Mouse (Mus musculus): ENCODE measurements around the gene Armh3.

Armh3 gene

DNA sequence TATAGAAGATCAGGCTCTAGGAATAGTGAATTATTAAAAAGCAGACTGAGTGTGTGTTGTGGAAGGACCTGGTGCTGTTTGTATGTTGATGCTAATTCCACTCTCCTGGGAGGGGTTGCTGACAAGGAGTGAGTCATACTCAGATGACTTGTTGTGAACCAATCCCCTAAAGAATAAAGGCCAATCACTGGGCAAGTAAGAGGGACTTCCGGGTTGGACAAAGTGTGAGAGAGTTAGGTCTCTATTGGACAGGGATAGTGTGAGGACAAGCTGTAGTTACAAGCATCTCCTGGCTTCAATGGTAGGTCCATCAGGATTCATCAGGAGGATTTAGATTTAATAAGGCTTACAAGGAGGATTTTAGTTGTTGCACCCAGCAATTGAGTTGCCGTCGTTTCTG lies 10.1 kb downstream of the Armh3 start:
- DNase-seq (ENCODE audit: low spot score), result no peak

- DNase-seq (ENCODE audit: low spot score), result no peak
Measured at GRCm38 (mm10) chr19:45984379-45984778, 13.9 kb downstream of the Armh3 start.

GRCm38 (mm10) chr19:45960770-45961169 lies 37.5 kb downstream of the Armh3 start:
- DNase-seq (ENCODE audit: low spot score), result no peak

DNA sequence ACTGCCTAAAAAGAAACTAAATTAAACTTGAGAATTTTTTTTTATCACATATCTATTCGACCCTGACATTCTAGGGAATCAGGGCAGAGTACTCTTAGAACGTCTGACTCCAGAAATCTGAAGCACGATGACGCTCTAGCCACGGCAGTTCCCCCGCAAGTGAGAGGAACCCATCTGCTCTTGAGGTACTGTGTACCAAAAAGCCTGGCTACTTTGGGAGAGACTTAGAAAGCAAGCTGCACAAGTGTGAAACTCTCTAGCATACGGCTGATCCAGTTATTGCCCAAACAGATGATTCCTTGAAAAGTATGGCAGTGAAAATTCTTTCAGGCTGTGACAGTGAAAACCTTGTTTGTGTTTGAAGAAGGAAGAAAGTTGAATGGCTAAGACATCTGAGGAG lies 41.6 kb downstream of the Armh3 start:
- DNase-seq (ENCODE audit: low spot score), result peak; percentile 8

DNA sequence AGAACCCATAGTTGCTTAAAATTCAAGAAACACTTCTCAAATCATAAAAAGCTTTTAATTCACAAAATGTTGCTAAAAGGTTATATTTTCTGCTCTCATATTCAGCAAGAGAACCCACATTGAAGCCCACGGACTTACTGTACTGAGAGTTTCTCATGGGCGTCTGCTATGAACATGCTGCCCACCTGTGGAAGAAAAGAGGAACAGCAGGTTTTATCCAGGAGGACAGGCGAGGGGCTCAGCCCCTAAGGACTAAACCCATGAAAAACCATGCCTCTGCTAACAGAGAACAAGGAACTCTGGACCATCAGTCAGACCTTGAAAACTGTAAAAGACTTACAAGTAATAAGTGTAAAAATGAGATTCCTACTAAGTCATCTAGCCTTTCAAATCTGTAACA lies 45.0 kb downstream of the Armh3 start:
- no peak for DNase-seq (ENCODE audit: low spot score)

DNA sequence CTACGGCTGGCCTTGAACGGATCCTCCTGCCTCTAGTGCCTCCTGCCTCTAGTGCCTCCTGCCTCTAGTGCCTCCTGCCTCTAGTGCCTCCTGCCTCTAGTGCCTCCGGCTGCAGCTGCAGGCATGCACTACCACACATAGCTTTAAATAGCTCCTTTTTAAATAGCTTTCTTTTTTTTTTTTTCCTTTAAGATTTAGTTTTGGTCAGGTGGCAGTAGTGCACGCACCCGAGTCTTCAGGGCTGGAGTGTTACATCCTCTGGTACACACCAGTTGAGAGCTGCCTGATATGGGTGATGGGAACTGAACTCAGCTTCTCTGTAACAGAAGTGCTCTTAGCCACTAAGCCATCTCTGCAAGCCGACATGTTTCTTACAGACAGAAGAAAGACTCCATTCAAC lies 49.1 kb downstream of the Armh3 start:
- DNase-seq (ENCODE audit: low spot score), result no peak

GRCm38 (mm10) chr19:45947764-45948163 lies 50.5 kb downstream of the Armh3 start:
- DNase-seq (ENCODE audit: low spot score), result peak; percentile 41

- no peak for DNase-seq (ENCODE audit: low spot score)
Measured at GRCm38 (mm10) chr19:45947286-45947685, 51.0 kb downstream of the Armh3 start.

DNA sequence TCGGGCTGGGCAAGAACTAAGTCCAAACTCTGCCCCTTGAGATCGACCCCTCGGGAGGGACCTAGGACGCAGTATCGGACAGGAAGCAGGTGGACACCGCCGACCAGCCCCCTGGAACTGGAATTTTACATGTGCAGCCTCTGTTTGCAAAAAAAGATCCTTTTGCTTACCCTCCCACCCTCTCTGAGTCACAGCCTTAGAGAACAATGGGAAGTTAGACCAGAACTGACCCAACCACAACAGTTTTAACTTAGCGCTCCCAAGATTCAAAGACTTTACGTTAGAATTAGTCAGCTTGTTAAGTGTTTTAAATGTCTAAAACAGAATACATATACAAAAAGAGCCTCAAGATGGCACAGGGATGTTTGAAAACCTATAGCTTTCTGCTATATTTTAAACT lies 51.7 kb downstream of the Armh3 start:
- no peak for DNase-seq (ENCODE audit: low spot score)

DNA sequence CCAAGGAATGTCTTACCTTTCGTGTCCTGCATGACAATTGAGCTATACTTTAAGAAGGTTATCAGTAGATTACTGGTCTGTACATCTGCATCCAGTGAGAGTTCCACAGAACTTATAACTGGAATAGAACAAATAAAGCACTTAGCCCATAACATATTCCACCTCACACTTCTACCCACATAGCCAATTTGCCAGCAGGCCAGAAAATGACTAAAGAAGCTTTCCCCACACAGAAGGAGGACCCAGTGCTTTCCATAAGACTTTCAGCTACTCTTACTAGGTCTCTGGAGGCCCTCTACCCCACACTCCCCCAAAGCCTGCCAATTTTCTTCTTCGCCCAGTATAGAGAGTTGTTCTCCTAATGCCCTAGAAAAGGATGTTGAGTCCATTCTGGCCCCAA lies 52.3 kb downstream of the Armh3 start:
- no peak for DNase-seq (ENCODE audit: low spot score)

GRCm38 (mm10) chr19:45943758-45944157 lies 54.5 kb downstream of the Armh3 start:
- no peak for DNase-seq (ENCODE audit: low spot score)

GRCm38 (mm10) chr19:45938064-45938463 lies 60.2 kb downstream of the Armh3 start:
- no peak for DNase-seq (ENCODE audit: low spot score)

- no peak for DNase-seq (ENCODE audit: low spot score)
Measured at GRCm38 (mm10) chr19:45937530-45937929, 60.8 kb downstream of the Armh3 start.

DNA sequence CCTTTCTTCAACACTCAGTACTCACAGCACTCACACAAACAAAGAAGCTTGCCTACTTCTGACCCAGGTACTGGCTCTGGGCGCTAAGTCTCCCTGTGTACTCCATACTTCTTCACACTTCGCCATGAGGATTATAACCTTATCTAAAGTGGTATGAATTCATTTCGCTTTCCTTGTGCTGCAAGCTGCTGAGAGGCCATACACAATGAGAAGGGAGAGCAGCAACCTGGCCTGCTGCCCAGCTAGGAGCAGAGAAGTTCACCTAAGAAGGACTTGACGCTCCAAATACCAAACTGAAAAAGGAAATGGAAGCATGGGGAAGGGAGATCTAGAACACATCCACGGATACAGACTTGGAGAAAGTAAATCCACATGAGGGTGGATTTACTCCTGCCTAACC lies 71.1 kb downstream of the Armh3 start:
- DNase-seq (ENCODE audit: low spot score), result no peak

DNA sequence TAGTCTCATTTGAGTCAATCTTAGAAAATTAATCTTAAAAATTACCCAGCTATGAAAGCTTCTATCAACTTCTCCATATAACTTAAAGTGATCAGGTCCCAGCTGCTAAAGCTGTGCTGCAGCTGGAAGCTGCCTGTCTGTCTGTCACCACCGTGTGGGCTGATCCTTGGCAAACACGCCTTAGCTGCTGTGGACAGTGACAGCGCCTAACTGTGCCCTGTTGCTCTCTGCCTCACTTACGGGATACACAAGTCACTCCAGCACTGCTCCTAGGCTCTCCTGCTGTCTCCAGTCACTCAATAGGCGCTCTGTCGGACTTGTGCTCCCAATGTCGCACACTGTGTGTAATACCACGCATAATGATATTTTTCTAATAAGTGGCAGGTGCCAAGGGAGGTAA lies 71.9 kb downstream of the Armh3 start:
- DNase-seq (ENCODE audit: low spot score), result no peak

- DNase-seq (ENCODE audit: low spot score), result no peak
Measured at GRCm38 (mm10) chr19:45920299-45921090, 77.8 kb downstream of the Armh3 start.

GRCm38 (mm10) chr19:45918406-45918805 lies 79.9 kb downstream of the Armh3 start:
- peak; percentile 33 for DNase-seq (ENCODE audit: low spot score)

GRCm38 (mm10) chr19:45917856-45918255 lies 80.4 kb downstream of the Armh3 start:
- no peak for DNase-seq (ENCODE audit: low spot score)

GRCm38 (mm10) chr19:45916461-45916860 lies 81.8 kb downstream of the Armh3 start:
- no peak for DNase-seq (ENCODE audit: low spot score)

DNA sequence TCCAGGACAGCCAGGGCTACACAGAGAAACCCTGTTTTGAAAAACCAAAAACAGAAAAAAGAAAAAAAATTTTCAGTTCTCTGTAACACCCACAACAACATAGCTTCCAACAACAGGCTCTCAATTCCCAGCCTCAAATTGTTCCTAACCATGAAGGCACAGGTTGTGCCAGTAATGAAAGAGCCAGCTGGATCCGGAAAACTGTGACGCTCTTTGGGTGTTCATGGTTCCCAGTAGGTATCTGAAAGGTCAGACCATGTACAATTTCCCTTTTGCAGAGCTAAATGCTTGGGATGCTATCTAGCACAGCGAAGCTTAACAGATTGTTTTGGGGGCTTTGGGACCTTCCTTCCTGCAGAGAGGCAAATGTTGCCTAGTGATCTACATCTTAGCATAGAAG lies 82.3 kb downstream of the Armh3 start:
- peak; percentile 46 for DNase-seq (ENCODE audit: low spot score)

GRCm38 (mm10) chr19:45913036-45913435 lies 85.3 kb downstream of the Armh3 start:
- DNase-seq (ENCODE audit: low spot score), result no peak

DNA sequence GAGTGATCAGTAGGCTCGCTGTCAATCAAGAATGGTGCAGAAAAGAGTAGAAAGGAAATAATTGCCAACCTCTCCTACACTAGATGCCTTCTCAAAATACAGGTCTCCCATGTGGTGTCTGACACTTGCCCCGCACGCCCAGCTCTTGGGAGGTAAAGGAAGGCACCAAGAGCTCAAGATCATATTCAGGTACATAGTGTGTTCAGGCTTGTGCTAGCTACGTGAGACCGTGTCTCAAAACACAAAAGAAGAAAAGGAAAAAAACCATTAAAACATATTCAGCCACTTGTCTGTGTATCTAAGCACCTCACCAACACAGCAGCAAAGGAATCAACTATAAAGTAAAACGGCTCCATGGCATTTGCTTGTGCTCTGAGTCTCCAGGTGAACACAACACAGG lies 85.9 kb downstream of the Armh3 start:
- DNase-seq (ENCODE audit: low spot score), result no peak

- DNase-seq (ENCODE audit: low spot score), result no peak
Measured at GRCm38 (mm10) chr19:45911236-45912025, 86.9 kb downstream of the Armh3 start.

Data from layer of hippocampus, adult 9-10 months (tissue).